Mouse (Mus musculus) left cerebral cortex, adult 9 months (tissue): ENCODE measurements around the gene Ech1.

Source experiments
- DNase-seq, 2 experiments: peaks; one replicate each; pipeline ENCODE4 v3.0.0; 2022; ENCODE audit warnings: low spot score in 2 of 2

The Ech1 gene

GRCm38 (mm10) chr7:28824941-28825685 lies at the start of gene Ech1:
Ech1 (plus strand) TSS chr7:28825217.
- peak; percentile 76 to 90 for DNase-seq

- no peak for DNase-seq
These were observed 46.2 kb upstream of the Ech1 start for GRCm38 (mm10) chr7:28778825-28779224.

GRCm38 (mm10) chr7:28780067-28780658 lies 44.9 kb upstream of the Ech1 start:
- peak; percentile 69 to 94 for DNase-seq

GRCm38 (mm10) chr7:28780857-28781256 lies 44.2 kb upstream of the Ech1 start:
- no peak for DNase-seq

- no peak for DNase-seq
These were observed 43.8 kb upstream of the Ech1 start for GRCm38 (mm10) chr7:28781261-28781663.

GRCm38 (mm10) chr7:28785161-28785560 lies 39.9 kb upstream of the Ech1 start:
- DNase-seq = no peak

- DNase-seq = no peak
These were observed 37.1 kb upstream of the Ech1 start for GRCm38 (mm10) chr7:28787884-28788283.

GRCm38 (mm10) chr7:28788307-28789195 lies 36.5 kb upstream of the Ech1 start, which contains the start of gene Rinl:
Rinl (plus strand) TSS chr7:28788969.
- DNase-seq = no peak

- DNase-seq = no peak
These were observed 35.8 kb upstream of the Ech1 start for GRCm38 (mm10) chr7:28789235-28789634.

- DNase-seq = no peak
These were observed 34.8 kb upstream of the Ech1 start for GRCm38 (mm10) chr7:28790066-28790806.

- DNase-seq = no peak
These were observed 33.3 kb upstream of the Ech1 start for GRCm38 (mm10) chr7:28791706-28792105.

- no peak for DNase-seq
These were observed 32.4 kb upstream of the Ech1 start for GRCm38 (mm10) chr7:28792391-28793185.

- DNase-seq = no peak
These were observed 31.2 kb upstream of the Ech1 start for GRCm38 (mm10) chr7:28793834-28794233.

GRCm38 (mm10) chr7:28794496-28794895 lies 30.5 kb upstream of the Ech1 start:
- no peak for DNase-seq

- no peak for DNase-seq
These were observed 29.2 kb upstream of the Ech1 start for GRCm38 (mm10) chr7:28795832-28796231.

- peak in 1 of 2 experiments; percentile 75 for DNase-seq
These were observed 28.4 kb upstream of the Ech1 start for GRCm38 (mm10) chr7:28796562-28796975.

- no peak for DNase-seq
These were observed 25.0 kb upstream of the Ech1 start for GRCm38 (mm10) chr7:28799994-28800393.

- no peak for DNase-seq
These were observed 23.6 kb upstream of the Ech1 start for GRCm38 (mm10) chr7:28801451-28801850.

- DNase-seq = no peak
These were observed 22.9 kb upstream of the Ech1 start for GRCm38 (mm10) chr7:28801901-28802670.
